ENCODE assay signal across 8 mouse cellular contexts in the genomic region with DNA sequence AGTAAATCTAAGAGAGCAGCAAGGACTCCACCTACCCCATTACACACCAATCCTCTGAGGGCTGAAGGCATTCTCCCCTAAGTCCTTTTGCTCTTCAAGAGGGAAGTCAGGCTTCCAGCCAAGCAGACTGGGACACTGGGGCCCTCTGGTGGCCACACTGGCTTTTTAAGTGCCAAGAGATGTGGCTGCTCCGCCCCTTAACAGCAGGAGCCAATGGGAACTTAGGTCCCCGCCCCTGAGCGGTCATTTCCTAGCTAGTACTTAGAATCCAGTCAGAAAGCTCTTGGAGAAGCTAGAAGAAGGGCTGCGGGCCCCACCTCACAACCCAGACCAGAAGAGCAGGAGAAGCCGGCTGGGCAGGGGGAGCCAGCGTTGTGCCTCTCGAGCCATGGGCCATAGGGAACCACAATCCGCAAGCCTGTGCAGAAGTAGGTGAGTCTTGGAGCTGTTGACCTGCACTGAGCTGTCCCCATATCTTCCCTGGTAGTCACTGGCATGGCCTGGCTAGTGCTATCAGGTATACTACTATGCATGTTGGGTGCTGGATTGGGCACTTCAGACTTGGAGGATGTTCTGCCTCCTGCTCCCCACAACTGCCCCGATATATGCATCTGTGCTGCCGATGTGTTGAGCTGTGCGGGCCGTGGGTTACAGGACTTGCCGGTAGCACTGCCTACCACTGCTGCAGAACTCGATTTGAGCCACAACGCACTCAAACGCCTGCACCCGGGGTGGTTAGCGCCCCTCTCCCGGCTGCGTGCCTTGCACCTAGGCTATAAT. TPM values are rescaled to one million over a fixed set of nuclear protein-coding genes. Genes with fewer than 3 reads are reported as not detected.
DNase-seq lines count a peak whose midpoint lies in the region; ATAC-seq and TF ChIP-seq lines count a peak whose summit lies in the region.

A gene (plus strand): TSS at position 275 of the 780 bp plus-strand sequence.

- peak; percentile 82 for TF ChIP-seq CTCF in E14TG2a.4 (conservative IDR thresholded peaks at IDR 0.05; ENCODE audit: low read length)
- peak; percentile 92 for TF ChIP-seq CTCF in heart, postnatal 0 days (IDR thresholded peaks at IDR 0.05; ENCODE audit: low read depth)
- TF ChIP-seq CTCF in testis, adult 2 months (IDR thresholded peaks at IDR 0.05; ENCODE audit: control insufficient read depth, insufficient read depth, insufficient replicate concordance, low read depth, low read length) = peak; percentile 64

- peaks cover 86% of the 10 kb centered on the region for H3K4me1 ChIP-seq in E14TG2a.4 (replicated peaks; ENCODE audit: low read depth, low read length)
- peaks cover 29% of the 10 kb centered on the region for H3K4me1 ChIP-seq in forebrain, embryonic 12.5 days
- peaks cover 10% of the 10 kb centered on the region for H3K4me1 ChIP-seq in heart, postnatal 0 days (ENCODE audit: control insufficient read depth, insufficient read depth)
- peaks cover 30% of the 10 kb centered on the region for H3K4me1 ChIP-seq in liver, embryonic 16.5 days (ENCODE audit: control insufficient read depth, low read depth, low read length)
- H3K4me1 ChIP-seq in neural tube, embryonic 13.5 days (replicated peaks) = peaks cover 31% of the 10 kb centered on the region
- H3K4me1 ChIP-seq in testis, adult 2 months (ENCODE audit: control insufficient read depth, insufficient read depth, low read length) = peaks cover 6% of the 10 kb centered on the region

- H3K36me3 ChIP-seq in E14TG2a.4 (ENCODE audit: insufficient read depth, low read length) = peaks cover 50% of the 10 kb centered on the region
- peaks cover 66% of the 10 kb centered on the region for H3K36me3 ChIP-seq in forebrain, embryonic 12.5 days (replicated peaks)
- peaks cover 50% of the 10 kb centered on the region for H3K36me3 ChIP-seq in heart, postnatal 0 days (replicated peaks; ENCODE audit: control insufficient read depth, insufficient read depth, low read length)
- peaks cover 61% of the 10 kb centered on the region for H3K36me3 ChIP-seq in liver, embryonic 16.5 days (ENCODE audit: control insufficient read depth, insufficient read depth)
- peaks cover 66% of the 10 kb centered on the region for H3K36me3 ChIP-seq in neural tube, embryonic 13.5 days
- H3K36me3 ChIP-seq in testis, adult 2 months (ENCODE audit: control insufficient read depth, insufficient read depth, low read length) = no peaks in the 10 kb centered on the region; the same call in 1 of the 2 replicates

- peak within 1 kb of the TSS; percentile 70 for H3K4me3 ChIP-seq in E14TG2a.4 (replicated peaks; ENCODE audit: low read length)
- H3K4me3 ChIP-seq in forebrain, embryonic 12.5 days (replicated peaks) = no peak within 1 kb of the TSS; the same call in 1 of the 2 replicates
- H3K4me3 ChIP-seq in heart, postnatal 0 days (ENCODE audit: low read depth, low read length) = peak within 1 kb of the TSS; percentile 20; the same call in 1 of the 2 replicates
- H3K4me3 ChIP-seq in liver, embryonic 16.5 days (ENCODE audit: low read depth, low read length) = no peak within 1 kb of the TSS
- no peak within 1 kb of the TSS for H3K4me3 ChIP-seq in neural tube, embryonic 13.5 days
- no peak within 1 kb of the TSS for H3K4me3 ChIP-seq in testis, adult 2 months (ENCODE audit: control insufficient read depth, low read depth, low read length)

- H3K4me2 ChIP-seq in forebrain, embryonic 12.5 days = peak within 1 kb of the TSS; percentile 41
- peak within 1 kb of the TSS; percentile 62 for H3K4me2 ChIP-seq in heart, postnatal 0 days (ENCODE audit: low read depth, low read length)
- peak within 1 kb of the TSS; percentile 44 for H3K4me2 ChIP-seq in liver, embryonic 16.5 days (ENCODE audit: low read depth, low read length)
- H3K4me2 ChIP-seq in neural tube, embryonic 13.5 days = peak within 1 kb of the TSS; percentile 35

- H3K27me3 ChIP-seq in E14TG2a.4 (ENCODE audit: insufficient read depth, low read length) = no peaks in the 10 kb centered on the region
- H3K27me3 ChIP-seq in forebrain, embryonic 12.5 days = no peaks in the 10 kb centered on the region
- no peaks in the 10 kb centered on the region for H3K27me3 ChIP-seq in heart, postnatal 0 days (ENCODE audit: control insufficient read depth, insufficient read depth, low read length)
- H3K27me3 ChIP-seq in liver, embryonic 16.5 days (ENCODE audit: control insufficient read depth, insufficient read depth, low read depth, low read length) = no peaks in the 10 kb centered on the region
- no peaks in the 10 kb centered on the region for H3K27me3 ChIP-seq in neural tube, embryonic 13.5 days
- no peaks in the 10 kb centered on the region for H3K27me3 ChIP-seq in testis, adult 2 months (ENCODE audit: control insufficient read depth, insufficient read depth, low read length)

- peak; percentile 98 for DNase-seq in c-Kit-positive CD71-positive TER-119-positive erythroid progenitor cells, embryonic 14.5 days (ENCODE audit: low spot score)
- DNase-seq in heart, postnatal 0 days (ENCODE audit: low spot score) = peak; percentile 98
- peak; percentile 98 to 99 for DNase-seq in kidney, postnatal 4 days

- peak within 1 kb of the TSS; percentile 36; the same call in 1 of the 2 replicates for H3K9ac ChIP-seq in forebrain, embryonic 12.5 days
- no peak within 1 kb of the TSS; the same call in 1 of the 2 replicates for H3K9ac ChIP-seq in heart, postnatal 0 days (replicated peaks; ENCODE audit: low read depth, low read length)
- no peak within 1 kb of the TSS for H3K9ac ChIP-seq in liver, embryonic 16.5 days (ENCODE audit: low read depth, low read length)
- H3K9ac ChIP-seq in neural tube, embryonic 13.5 days = 0 out of 2 replicates have a peak within 1 kb of the TSS, but pooled peaks have one; percentile 23

- TF ChIP-seq POLR2A in testis, adult 2 months (IDR thresholded peaks at IDR 0.05; ENCODE audit: control insufficient read depth, low read depth, low read length) = no peak

- no peak within 1 kb of the TSS for H3K27ac ChIP-seq in forebrain, embryonic 12.5 days
- H3K27ac ChIP-seq in heart, postnatal 0 days (ENCODE audit: low read depth) = peak within 1 kb of the TSS; percentile 69; the same call in 1 of the 2 replicates
- H3K27ac ChIP-seq in liver, embryonic 16.5 days (ENCODE audit: low read length) = peak within 1 kb of the TSS; percentile 33; the same call in 1 of the 2 replicates
- H3K27ac ChIP-seq in neural tube, embryonic 13.5 days (replicated peaks) = peak within 1 kb of the TSS; percentile 34; the same call in 1 of the 2 replicates
- no peak within 1 kb of the TSS for H3K27ac ChIP-seq in testis, adult 2 months (ENCODE audit: control insufficient read depth, insufficient read depth, low read depth, low read length)

- 59% methylated on average over 20 of the region's 20 CpGs for WGBS in forebrain, embryonic 12.5 days
- 53% methylated on average over 20 of the region's 20 CpGs for WGBS in heart, postnatal 0 days
- 50% methylated on average over 20 of the region's 20 CpGs for WGBS in liver, embryonic 16.5 days (ENCODE audit: insufficient replicate concordance)
- WGBS in neural tube, embryonic 13.5 days = 60% methylated on average over 20 of the region's 20 CpGs

- no peak for TF ChIP-seq EP300 in heart, postnatal 0 days (IDR thresholded peaks at IDR 0.05; ENCODE audit: low read depth)

- peak; percentile 34 for ATAC-seq in forebrain, embryonic 12.5 days (ENCODE audit: low FRiP score)
- peak; percentile 63 for ATAC-seq in heart, postnatal 0 days (ENCODE audit: insufficient read depth, low read depth)
- peak; percentile 28 for ATAC-seq in liver, embryonic 16.5 days (ENCODE audit: low read depth)
- 0 out of 2 replicates have a peak, but pooled peaks have one; percentile 6 for ATAC-seq in neural tube, embryonic 13.5 days (ENCODE audit: low read depth)

- no peaks in the 10 kb centered on the region for H3K9me3 ChIP-seq in E14TG2a.4 (ENCODE audit: low read length)
- H3K9me3 ChIP-seq in forebrain, embryonic 12.5 days = no peaks in the 10 kb centered on the region
- H3K9me3 ChIP-seq in heart, postnatal 0 days (replicated peaks; ENCODE audit: control insufficient read depth, low read length) = no peaks in the 10 kb centered on the region
- no peaks in the 10 kb centered on the region for H3K9me3 ChIP-seq in liver, embryonic 16.5 days (replicated peaks; ENCODE audit: control insufficient read depth, low read length)
- no peaks in the 10 kb centered on the region for H3K9me3 ChIP-seq in neural tube, embryonic 13.5 days

RNA-seq across cellular contexts. Expression of the gene that starts here (rescaled TPM):
- 3.6 and 3.8 TPM in 2 replicates for polyA plus RNA-seq in forebrain, embryonic 12.5 days (2016; fragmentation: Nextera tagmentation; extraction: Ambion mirVana)
- 1.4 and 7.6 TPM in 2 replicates for total RNA-seq in heart, postnatal 0 days (2014; rRNA removed; ENCODE audit: low replicate concordance)
- polyA plus RNA-seq in heart, postnatal 0 days (2015; fragmentation: Nextera tagmentation; extraction: Ambion mirVana) = 1.4 and 1.6 TPM in 2 replicates
- polyA plus RNA-seq in liver, embryonic 16.5 days (2015; fragmentation: Nextera tagmentation; extraction: Ambion mirVana) = 1.6 and 2.1 TPM in 2 replicates
- polyA plus RNA-seq in neural tube, embryonic 13.5 days (2015; fragmentation: Nextera tagmentation; extraction: Ambion mirVana) = 2.8 and 3.0 TPM in 2 replicates
- 1.3 and 1.4 TPM in 2 replicates for polyA plus RNA-seq in testis, adult 2 months (2012; rRNA removed)

Comparison
In these comparisons a context has a peak if more than half of its experiments do, and no peak if none do; other contexts are left out.
1. H3K4me3 ChIP-seq: peak in E14TG2a.4 (single experiment) and heart, postnatal 0 days (single experiment); none in forebrain, embryonic 12.5 days (single experiment), liver, embryonic 16.5 days (single experiment), neural tube, embryonic 13.5 days (single experiment) and testis, adult 2 months (single experiment).
2. ATAC-seq: peak in every context shown above with its lines; median percentile 63 in heart, postnatal 0 days; 34 in forebrain, embryonic 12.5 days; 28 in liver, embryonic 16.5 days; 6 in neural tube, embryonic 13.5 days.
3. H3K27ac ChIP-seq: peak in heart, postnatal 0 days (single experiment), liver, embryonic 16.5 days (single experiment) and neural tube, embryonic 13.5 days (single experiment); none in forebrain, embryonic 12.5 days (single experiment) and testis, adult 2 months (single experiment).
4. H3K9ac ChIP-seq: peak in forebrain, embryonic 12.5 days (single experiment) and neural tube, embryonic 13.5 days (single experiment); none in heart, postnatal 0 days (single experiment) and liver, embryonic 16.5 days (single experiment).
5. Peak in every context shown above with its lines, with median percentiles within 50 percentile points of each other: CTCF ChIP-seq, DNase-seq and H3K4me2 ChIP-seq.